In genomic region chr15:30172391-30173281, GRCm38 (mm10) we compare ENCODE assay signal across 8 mouse cellular contexts. TPM values are rescaled to one million over a fixed set of nuclear protein-coding genes. Genes with fewer than 3 reads are reported as not detected.
A peak's percentile ranks its signal among the peaks of the same experiment; 100 is the strongest.
DNase-seq lines count a peak whose midpoint lies in the region; ATAC-seq and TF ChIP-seq lines count a peak whose summit lies in the region.

Gene Ctnnd2, plus strand, starts transcription at chr15:30172593.

- peak within 1 kb of the TSS; percentile 87 for H3K4me2 ChIP-seq in forebrain, embryonic 11.5 days (ENCODE audit: low read depth, low read length, severe bottlenecking)
- peak within 1 kb of the TSS; percentile 66 for H3K4me2 ChIP-seq in hindbrain, embryonic 14.5 days (replicated peaks)
- peak within 1 kb of the TSS; percentile 84 for H3K4me2 ChIP-seq in lung, postnatal 0 days (replicated peaks; ENCODE audit: low read depth, low read length)

- TF ChIP-seq CTCF in lung, postnatal 0 days (IDR thresholded peaks at IDR 0.05) = no peak

- H3K4me1 ChIP-seq in ES-E14 (ENCODE audit: control insufficient read depth in 2 of 2, insufficient read depth in 2 of 2, low read length in 2 of 2, poor library complexity in 1 of 2) = peaks cover 0 to 3% of the 10 kb centered on the region in 2 experiments; a peak in 1 of 4 replicates
- H3K4me1 ChIP-seq in forebrain, embryonic 11.5 days (replicated peaks; ENCODE audit: control insufficient read depth, insufficient read depth, low read length) = 0 out of 2 replicates have a peak, but pooled peaks cover 4% of the 10 kb centered on the region
- peaks cover 17% of the 10 kb centered on the region; the same call in 1 of the 2 replicates for H3K4me1 ChIP-seq in hindbrain, embryonic 14.5 days (replicated peaks; ENCODE audit: control insufficient read depth, insufficient read depth, low read length)
- no peaks in the 10 kb centered on the region for H3K4me1 ChIP-seq in lung, postnatal 0 days (ENCODE audit: insufficient read depth, low read depth, low read length)

- in situ Hi-C loops in ES-E14 (cut with MboI; ENCODE audit: low sequenced_read_pairs in 2 of 2, unreplicated experiment in 2 of 2) = no loop called here

- no peaks in the 10 kb centered on the region for H3K36me3 ChIP-seq in ES-E14 (ENCODE audit: control insufficient read depth, insufficient read depth, low read length, poor library complexity, severe bottlenecking)
- H3K36me3 ChIP-seq in forebrain, embryonic 11.5 days (ENCODE audit: control insufficient read depth, insufficient read depth, low read length) = no peaks in the 10 kb centered on the region
- H3K36me3 ChIP-seq in hindbrain, embryonic 14.5 days (replicated peaks; ENCODE audit: control insufficient read depth, insufficient read depth) = no peaks in the 10 kb centered on the region
- H3K36me3 ChIP-seq in lung, postnatal 0 days (ENCODE audit: insufficient read depth, low read length) = no peaks in the 10 kb centered on the region

- DNase-seq in ES-E14 (ENCODE audit: low read depth, low spot score) = peak; percentile 56
- DNase-seq in brain, embryonic 18.5 days (ENCODE audit: low read depth, low spot score) = peak; percentile 72
- peak; percentile 90 for DNase-seq in forebrain, embryonic 11.5 days (ENCODE audit: low spot score)
- peak; percentile 85 for DNase-seq in hindbrain, embryonic 14.5 days (ENCODE audit: low spot score)
- peak; percentile 69 for DNase-seq in left cerebral cortex, adult 11 months (ENCODE audit: low spot score)
- peak; percentile 80 for DNase-seq in lung, postnatal 0 days (ENCODE audit: low spot score)
- DNase-seq in right cerebral cortex, adult 2 months (ENCODE audit: low spot score in 2 of 2) = peak; percentile 84 to 86

- no peak for TF ChIP-seq EP300 in lung, postnatal 0 days (IDR thresholded peaks at IDR 0.05)

- H3K27me3 ChIP-seq in forebrain, embryonic 11.5 days (ENCODE audit: control insufficient read depth, insufficient read depth, low read length) = peaks cover 4% of the 10 kb centered on the region; the same call in 1 of the 2 replicates
- H3K27me3 ChIP-seq in hindbrain, embryonic 14.5 days (ENCODE audit: control insufficient read depth, insufficient read depth, low read length) = no peaks in the 10 kb centered on the region
- 0 out of 2 replicates have a peak, but pooled peaks cover 8% of the 10 kb centered on the region for H3K27me3 ChIP-seq in lung, postnatal 0 days (replicated peaks; ENCODE audit: insufficient read depth, low read length)

- H3K9ac ChIP-seq in ES-E14 (ENCODE audit: insufficient read depth, low read depth, low read length, poor library complexity, severe bottlenecking) = peak within 1 kb of the TSS; percentile 42
- H3K9ac ChIP-seq in forebrain, embryonic 11.5 days (ENCODE audit: low read length) = peak within 1 kb of the TSS; percentile 83
- H3K9ac ChIP-seq in hindbrain, embryonic 14.5 days = peak within 1 kb of the TSS; percentile 98
- H3K9ac ChIP-seq in lung, postnatal 0 days (replicated peaks; ENCODE audit: low read depth) = no peak within 1 kb of the TSS

- ATAC-seq in forebrain, embryonic 11.5 days (replicated peaks; ENCODE audit: low FRiP score) = peak; percentile 87
- peak; percentile 93 for ATAC-seq in hindbrain, embryonic 14.5 days (ENCODE audit: low FRiP score)
- ATAC-seq in lung, postnatal 0 days = peak; percentile 93
- no peak for ATAC-seq in inflammation-experienced regulatory T-cells, adult 6 months

- under 1% methylated on average over 94 of the region's 136 CpGs for WGBS in forebrain, embryonic 11.5 days
- WGBS in hindbrain, embryonic 14.5 days = under 1% methylated on average over 123 of the region's 136 CpGs
- WGBS in lung, postnatal 0 days = under 1% methylated on average over 84 of the region's 136 CpGs

- no peaks in the 10 kb centered on the region for H3K9me3 ChIP-seq in ES-E14 (ENCODE audit: control insufficient read depth, insufficient read depth, low read depth, low read length)
- H3K9me3 ChIP-seq in forebrain, embryonic 11.5 days (ENCODE audit: control insufficient read depth, low read length) = no peaks in the 10 kb centered on the region
- no peaks in the 10 kb centered on the region for H3K9me3 ChIP-seq in hindbrain, embryonic 14.5 days (ENCODE audit: control insufficient read depth, low read length)
- no peaks in the 10 kb centered on the region for H3K9me3 ChIP-seq in lung, postnatal 0 days (ENCODE audit: low read length)

- H3K27ac ChIP-seq in ES-E14 (ENCODE audit: insufficient read depth, low read depth, low read length, poor library complexity, severe bottlenecking) = no peak within 1 kb of the TSS
- peak within 1 kb of the TSS; percentile 85 for H3K27ac ChIP-seq in forebrain, embryonic 11.5 days (ENCODE audit: low read depth, low read length)
- peak within 1 kb of the TSS; percentile 100 for H3K27ac ChIP-seq in hindbrain, embryonic 14.5 days
- H3K27ac ChIP-seq in lung, postnatal 0 days (ENCODE audit: low read length) = no peak within 1 kb of the TSS

- H3K4me3 ChIP-seq in ES-E14 (ENCODE audit: insufficient read depth in 1 of 2, low read depth in 1 of 2, low read length in 2 of 2, poor library complexity in 1 of 2, severe bottlenecking in 1 of 2) = peak within 1 kb of the TSS; percentile 75 to 83
- peak within 1 kb of the TSS; percentile 63 for H3K4me3 ChIP-seq in forebrain, embryonic 11.5 days (ENCODE audit: low read depth, low read length)
- peak within 1 kb of the TSS; percentile 96 for H3K4me3 ChIP-seq in hindbrain, embryonic 14.5 days (replicated peaks; ENCODE audit: low read length)
- peak within 1 kb of the TSS; percentile 57 for H3K4me3 ChIP-seq in lung, postnatal 0 days (ENCODE audit: low read depth, low read length)

TF ChIP-seq in ES-E14, 5 proteins besides CTCF, POLR2A, EP300 and RAD21:
- TF ChIP-seq MAFK (IDR thresholded peaks at IDR 0.05; ENCODE audit: insufficient read depth, low read depth, low read length) = no peak
- no peak for TF ChIP-seq CHD2 (IDR thresholded peaks at IDR 0.05; ENCODE audit: low read depth, low read length)
- TF ChIP-seq ZNF384 (IDR thresholded peaks at IDR 0.05; ENCODE audit: low read depth, low read length) = no peak
- TF ChIP-seq ZC3H11A (IDR thresholded peaks at IDR 0.05; ENCODE audit: borderline replicate concordance, low read depth, low read length) = no peak
- no peak for TF ChIP-seq HCFC1 (IDR thresholded peaks at IDR 0.05; ENCODE audit: borderline replicate concordance, insufficient read depth, low read length)

RNA-seq across cellular contexts. Expression of gene Ctnnd2, which starts in this region (rescaled TPM):
- 2.4 and 3.6 TPM in 2 replicates for total RNA-seq in ES-E14 (2012; rRNA removed)
- 46.6 and 53.1 TPM in 2 replicates for polyA plus RNA-seq in forebrain, embryonic 11.5 days (2014; fragmentation: Nextera tagmentation; extraction: Ambion mirVana)
- polyA plus RNA-seq in hindbrain, embryonic 14.5 days (2014; fragmentation: Nextera tagmentation; extraction: Ambion mirVana) = 64.2 and 65.3 TPM in 2 replicates
- 4.3 and 5.0 TPM in 2 replicates for polyA plus RNA-seq in lung, postnatal 0 days (2015; fragmentation: Nextera tagmentation; extraction: Ambion mirVana)
- under 1 TPM in 1 of 3 experiments, not detected in 2; 0.27 TPM for polyA plus RNA-seq in inflammation-experienced regulatory T-cells, adult 6 months (2017; shearing (Covaris generic))

Comparison
In these comparisons a context has a peak if more than half of its experiments do, and no peak if none do; other contexts are left out.
1. H3K27ac ChIP-seq: peak in forebrain, embryonic 11.5 days (single experiment) and hindbrain, embryonic 14.5 days (single experiment); none in ES-E14 (single experiment) and lung, postnatal 0 days (single experiment).
2. Peak in every context shown above with its lines, with median percentiles within 50 percentile points of each other: DNase-seq, H3K4me3 ChIP-seq and H3K4me2 ChIP-seq.